Comparison of ENCODE assay signal across 22 mouse cellular contexts in the genomic region with DNA sequence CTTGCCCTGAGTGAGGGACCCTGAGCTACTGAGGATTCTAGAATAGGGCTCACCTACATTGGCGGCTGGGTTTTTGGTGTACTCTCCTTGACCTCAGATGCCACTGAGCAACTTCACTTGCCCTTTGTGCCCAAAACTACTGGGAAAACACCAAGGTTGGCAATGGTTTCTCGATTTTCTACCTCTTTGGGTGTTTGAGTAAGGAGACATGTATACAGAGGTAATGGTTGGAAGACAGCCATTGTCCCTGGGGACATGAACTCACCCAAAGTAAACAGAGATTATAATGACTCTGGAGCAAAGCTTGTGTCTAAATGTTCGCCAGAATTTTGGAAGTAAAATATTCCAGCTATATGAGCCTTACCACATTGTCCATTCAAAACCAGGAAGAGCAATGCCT. TPM values are rescaled to one million over a fixed set of nuclear protein-coding genes. Genes with fewer than 3 reads are reported as not detected.
DNase-seq lines count a peak whose midpoint lies in the region; ATAC-seq and TF ChIP-seq lines count a peak whose summit lies in the region.
"Had no signal": no experiment of that assay in that cellular context is flagged by ENCODE, and none has a peak within 500 bp of the region (broad histone marks: within the 10 kb centered on the region; RNA-seq: fewer than 3 reads in every experiment).

No protein-coding gene starts in this region.

- no peak overlapping the region for H3K27ac ChIP-seq in kidney, adult 2 months (ENCODE audit: insufficient read depth, low read depth, low read length)
- no peak overlapping the region for H3K27ac ChIP-seq in liver, postnatal 0 days (ENCODE audit: low read depth)
- H3K27ac ChIP-seq in liver, embryonic 12.5 days: no peak overlapping the region
- H3K27ac ChIP-seq: embryonic facial prominence, embryonic 13.5 days; embryonic facial prominence, embryonic 15.5 days; forebrain, embryonic 13.5 days; forebrain, embryonic 15.5 days had no signal

- no peak for TF ChIP-seq CTCF in kidney, adult 2 months (conservative IDR thresholded peaks at IDR 0.05; ENCODE audit: insufficient read depth, insufficient read length, low read depth, low read length)
- no peak for TF ChIP-seq CTCF in liver, postnatal 0 days (IDR thresholded peaks at IDR 0.05; ENCODE audit: low read depth)

- peaks cover 3% of the 10 kb centered on the region; the same call in 1 of the 2 replicates for H3K4me1 ChIP-seq in kidney, adult 2 months (ENCODE audit: control insufficient read depth, insufficient read depth, low read length)
- no peaks in the 10 kb centered on the region for H3K4me1 ChIP-seq in liver, postnatal 0 days (ENCODE audit: insufficient read depth)
- no peaks in the 10 kb centered on the region for H3K4me1 ChIP-seq in liver, embryonic 12.5 days
- H3K4me1 ChIP-seq: embryonic facial prominence, embryonic 13.5 days; embryonic facial prominence, embryonic 15.5 days; forebrain, embryonic 13.5 days; forebrain, embryonic 15.5 days had no signal

- H3K4me2 ChIP-seq in liver, postnatal 0 days (ENCODE audit: low read depth, low read length): no peak overlapping the region
- H3K4me2 ChIP-seq in liver, embryonic 12.5 days: no peak overlapping the region
- H3K4me2 ChIP-seq: embryonic facial prominence, embryonic 13.5 days; embryonic facial prominence, embryonic 15.5 days; forebrain, embryonic 13.5 days; forebrain, embryonic 15.5 days had no signal

- peak; percentile 25 for DNase-seq in kidney, adult 2 months
- no peak for DNase-seq in kidney, postnatal 36 days
- DNase-seq in liver, postnatal 0 days: no peak
- no peak for DNase-seq in retina, postnatal 1 day
- DNase-seq: adrenal gland, adult 8-10 months; adrenal gland, postnatal 25 days; cerebellum, adult 11 months; cerebellum, adult 18-20 months; cerebellum, adult 8-10 months; cerebellum, adult 9-11 months; cerebellum, postnatal 14 days; cerebellum, postnatal 36 days; embryo, embryonic 11 days; forebrain, postnatal 0 days had no signal

- H3K9ac ChIP-seq in liver, postnatal 0 days (replicated peaks): no peak overlapping the region
- no peak overlapping the region for H3K9ac ChIP-seq in liver, embryonic 12.5 days
- H3K9ac ChIP-seq: embryonic facial prominence, embryonic 13.5 days; embryonic facial prominence, embryonic 15.5 days; forebrain, embryonic 13.5 days; forebrain, embryonic 15.5 days; forebrain, postnatal 0 days had no signal

- no peaks in the 10 kb centered on the region for H3K36me3 ChIP-seq in kidney, adult 2 months (ENCODE audit: control insufficient read depth, insufficient read depth, low read length)
- H3K36me3 ChIP-seq in liver, postnatal 0 days (replicated peaks; ENCODE audit: insufficient read depth, low read length): no peaks in the 10 kb centered on the region
- no peaks in the 10 kb centered on the region for H3K36me3 ChIP-seq in liver, embryonic 12.5 days
- H3K36me3 ChIP-seq: embryonic facial prominence, embryonic 13.5 days; embryonic facial prominence, embryonic 15.5 days; forebrain, embryonic 15.5 days had no signal

- WGBS in kidney, adult 2 months: 52% methylated on average over 3 of the region's 3 CpGs
- 62% methylated on average over 3 of the region's 3 CpGs for WGBS in liver, postnatal 0 days (ENCODE audit: insufficient replicate concordance)
- WGBS in liver, embryonic 12.5 days (ENCODE audit: insufficient replicate concordance): 48% methylated on average over 3 of the region's 3 CpGs

- H3K9me3 ChIP-seq in liver, postnatal 0 days (ENCODE audit: low read length): no peaks in the 10 kb centered on the region
- H3K9me3 ChIP-seq in liver, embryonic 12.5 days (replicated peaks): no peaks in the 10 kb centered on the region
- H3K9me3 ChIP-seq: embryonic facial prominence, embryonic 13.5 days; embryonic facial prominence, embryonic 15.5 days; forebrain, embryonic 13.5 days; forebrain, embryonic 15.5 days had no signal

- H3K4me3 ChIP-seq in kidney, adult 2 months (ENCODE audit: insufficient read depth, low read depth, low read length): no peak overlapping the region
- no peak overlapping the region for H3K4me3 ChIP-seq in liver, postnatal 0 days (ENCODE audit: low read depth, low read length)
- H3K4me3 ChIP-seq in liver, embryonic 12.5 days: no peak overlapping the region
- H3K4me3 ChIP-seq: embryonic facial prominence, embryonic 13.5 days; embryonic facial prominence, embryonic 15.5 days; erythroblast, embryonic 14.5 days; forebrain, embryonic 13.5 days; forebrain, embryonic 15.5 days had no signal

- H3K27me3 ChIP-seq in kidney, adult 2 months (replicated peaks; ENCODE audit: control insufficient read depth, insufficient read depth, low read length): no peaks in the 10 kb centered on the region
- no peaks in the 10 kb centered on the region for H3K27me3 ChIP-seq in liver, postnatal 0 days (ENCODE audit: insufficient read depth, low read length)
- no peaks in the 10 kb centered on the region for H3K27me3 ChIP-seq in liver, embryonic 12.5 days (replicated peaks)
- H3K27me3 ChIP-seq: embryonic facial prominence, embryonic 13.5 days; embryonic facial prominence, embryonic 15.5 days; forebrain, embryonic 13.5 days; forebrain, embryonic 15.5 days had no signal

- no peak for TF ChIP-seq EP300 in liver, postnatal 0 days (IDR thresholded peaks at IDR 0.05; ENCODE audit: low read depth)

- ATAC-seq in liver, postnatal 0 days: peak; percentile 77
- ATAC-seq in liver, embryonic 12.5 days: no peak
- ATAC-seq: forebrain, embryonic 13.5 days; forebrain, embryonic 15.5 days; forebrain, postnatal 0 days had no signal

- no peak for TF ChIP-seq POLR2A in kidney, adult 2 months (IDR thresholded peaks at IDR 0.05; ENCODE audit: low read depth, low read length)

RNA-seq across cellular contexts. Expression of gene Slc5a1, which starts 19.6 kb away (rescaled TPM):
- polyA plus RNA-seq in kidney, adult 2 months (2012; rRNA removed): 31.2 and 40.0 TPM in 2 replicates
- 0.08 TPM in 1 of 2 replicates, not detected in the other for polyA plus RNA-seq in liver, postnatal 0 days (2015; fragmentation: Nextera tagmentation; extraction: Ambion mirVana)
- polyA plus RNA-seq in liver, embryonic 12.5 days (2016; fragmentation: Nextera tagmentation; extraction: Ambion mirVana): not detected in 2 replicates
- polyA plus RNA-seq: embryonic facial prominence, embryonic 11.5 days; erythroblast, embryonic 14.5 days; forebrain, embryonic 11.5 days; forebrain, embryonic 15.5 days had no signal

Comparison
In these comparisons a context has a peak if more than half of its experiments do, and no peak if none do; other contexts are left out.
1. RNA of gene Slc5a1, which starts 19.6 kb away (polyA plus RNA-seq): 31.2 to 40.0 TPM in kidney, adult 2 months; 0.08 TPM in liver, postnatal 0 days and not detected in liver, embryonic 12.5 days; every median in the first group is over 10 times any median in the second.